Mouse (Mus musculus) liver, embryonic 14.5 days (tissue): ENCODE data around the gene Mmaa. TPM values are rescaled to one million over a fixed set of nuclear protein-coding genes. Genes with fewer than 3 reads are reported as not detected.

Source experiments
- ATAC-seq: fragments of 200-750 bp; cut with Nextera tagmentation; 2 replicates; pipeline ENCODE4 v1.8.0; 2017; ENCODE audit warnings: moderate number of reproducible peaks, mild to moderate bottlenecking, moderate library complexity; ENCODE audit not compliant: insufficient read depth
- DNase-seq, 3 experiments: peaks; one replicate each; pipeline ENCODE4 v3.0.0-alpha.2; 2012 to 2013; ENCODE audit warnings: low read depth in 3 of 3, low spot score in 3 of 3
- H3K27ac ChIP-seq: fragments of 300-500 bp; sonication (generic); 2 replicates; pipeline ENCODE4 v1.5.1; 2014; ENCODE audit warnings: moderate library complexity, mild to moderate bottlenecking, control low read depth, inconsistent platforms
- H3K27me3 ChIP-seq: fragments of 300-500 bp; sonication (generic); 2 replicates; pipeline ENCODE4 v1.6.1; 2014; ENCODE audit warnings: mild to moderate bottlenecking, low read length, moderate library complexity; ENCODE audit not compliant: control insufficient read depth, insufficient read depth
- H3K36me3 ChIP-seq: fragments of 300-500 bp; sonication (generic); replicated peaks from 2 replicates; pipeline ENCODE4 v1.6.1; 2014; ENCODE audit warnings: low read depth; ENCODE audit not compliant: control insufficient read depth, insufficient read depth
- H3K4me1 ChIP-seq, 2 experiments: fragments of 200-500 bp in 1 of 2; fragments of 300-500 bp in 1 of 2; sonication (generic) in 1 of 2; replicated peaks; 2 replicates each; pipeline ENCODE4 v1.6.1; 2012 to 2014; ENCODE audit warnings: antibody characterized with exemption in 1 of 2, inconsistent platforms in 1 of 2, low read length in 1 of 2; ENCODE audit not compliant: control insufficient read depth in 2 of 2, insufficient read depth in 2 of 2
- H3K4me2 ChIP-seq: fragments of 300-500 bp; sonication (generic); 2 replicates; pipeline ENCODE4 v1.6.1; 2014; ENCODE audit warnings: low read depth, mild to moderate bottlenecking, control low read depth, moderate library complexity
- H3K4me3 ChIP-seq, 2 experiments: fragments of 200-500 bp in 1 of 2; fragments of 300-500 bp in 1 of 2; sonication (generic) in 1 of 2; 2 replicates each; pipeline ENCODE4 v1.5.1; 2012 to 2014; ENCODE audit warnings: low read depth in 2 of 2, low read length in 2 of 2, mild to moderate bottlenecking in 2 of 2, control low read depth in 1 of 2, inconsistent platforms in 1 of 2, moderate library complexity in 1 of 2; ENCODE audit not compliant: insufficient read depth in 1 of 2
- H3K9ac ChIP-seq: fragments of 300-500 bp; sonication (generic); replicated peaks from 2 replicates; pipeline ENCODE4 v1.6.1; 2014; ENCODE audit warnings: mild to moderate bottlenecking, control low read depth, moderate library complexity
- H3K9me3 ChIP-seq: fragments of 300-500 bp; sonication (generic); 2 replicates; pipeline ENCODE4 v1.6.1; 2016; ENCODE audit warnings: low read length, mixed read lengths; ENCODE audit not compliant: control insufficient read depth
- CTCF ChIP-seq: IDR thresholded peaks from 2 replicates; pipeline ENCODE4 v1.5.1; 2016; ENCODE audit warnings: antibody characterized with exemption, low read depth, control low read depth
- EP300 ChIP-seq: IDR thresholded peaks from 2 replicates; pipeline ENCODE4 v1.6.1; 2016; ENCODE audit warnings: antibody characterized with exemption, low read depth
- WGBS: fragments of 180-500 bp; shearing (Covaris S2); extraction: QIAGEN DNeasy Blood & Tissue Kit; methylation state at CpG from one replicate; pipeline ENCODE4 v1.1.7; 2014; ENCODE audit not compliant: insufficient replicate concordance; 5-methylcytosine and 5-hydroxymethylcytosine counted together
- polyA plus RNA-seq, 2 experiments: library from polyadenylated mRNA; depleted of rRNA in 1 of 2; stranded (reverse) in 1 of 2; unstranded in 1 of 2; fragments of >200 nt; fragmentation: Nextera tagmentation in 1 of 2; extraction: Ambion mirVana in 1 of 2; gene quantifications; 2 replicates each; pipeline versions ENCODE4 v1.2.1 to v1.2.3; 2012 to 2014

Gene Mmaa
- polyA plus RNA-seq, 2 experiments: 2.9 to 4.2 TPM

GRCm38 (mm10) chr8:79281376-79281890 lies 13.3 kb downstream of the Mmaa start:
- Histone ChIP-seq H3K4me3 (no peak overlapping the region), H3K36me3 (no peaks in the 10 kb centered on the region), H3K4me2 (no peak overlapping the region), H3K4me1 (no peaks in the 10 kb centered on the region), H3K9me3 (no peaks in the 10 kb centered on the region), H3K27ac (no peak overlapping the region), H3K9ac (no peak overlapping the region), H3K27me3 (no peaks in the 10 kb centered on the region)
- TF ChIP-seq CTCF: no peak
- no peak for TF ChIP-seq EP300
- DNase-seq: no peak
- 70% methylated on average over 6 of the region's 6 CpGs for WGBS
- no peak for ATAC-seq

- Histone ChIP-seq H3K4me3 (no peak overlapping the region), H3K4me1 (no peaks in the 10 kb centered on the region), H3K4me2 (no peak overlapping the region), H3K36me3 (no peaks in the 10 kb centered on the region), H3K27me3 (no peaks in the 10 kb centered on the region), H3K27ac (no peak overlapping the region), H3K9me3 (no peaks in the 10 kb centered on the region), H3K9ac (no peak overlapping the region)
- 77% methylated on average over 8 of the region's 8 CpGs for WGBS
- TF ChIP-seq EP300 (no peak), CTCF (no peak)
- DNase-seq (no peak), ATAC-seq (no peak)
These were observed 17.4 kb downstream of the Mmaa start for GRCm38 (mm10) chr8:79277264-79277870.

- no peaks in the 10 kb centered on the region for H3K9me3 ChIP-seq
- H3K9ac ChIP-seq: no peak overlapping the region
- H3K27ac ChIP-seq: no peak overlapping the region
- no peak for ATAC-seq
- TF ChIP-seq EP300 (no peak), CTCF (no peak)
- WGBS: 81% methylated on average over 10 of the region's 10 CpGs
- no peak for DNase-seq
- H3K36me3 ChIP-seq: no peaks in the 10 kb centered on the region
- no peak overlapping the region for H3K4me3 ChIP-seq
- no peaks in the 10 kb centered on the region for H3K4me1 ChIP-seq
- no peaks in the 10 kb centered on the region for H3K27me3 ChIP-seq
- no peak overlapping the region for H3K4me2 ChIP-seq
These were observed 19.8 kb downstream of the Mmaa start for GRCm38 (mm10) chr8:79274940-79275339.

- no peak for ATAC-seq
- H3K4me1 ChIP-seq: no peaks in the 10 kb centered on the region
- DNase-seq: no peak
- WGBS: 77% methylated on average over 6 of the region's 6 CpGs
- no peak overlapping the region for H3K4me2 ChIP-seq
- no peak overlapping the region for H3K27ac ChIP-seq
- no peak overlapping the region for H3K4me3 ChIP-seq
- H3K36me3 ChIP-seq: no peaks in the 10 kb centered on the region
- H3K27me3 ChIP-seq: no peaks in the 10 kb centered on the region
- H3K9me3 ChIP-seq: no peaks in the 10 kb centered on the region
- no peak for TF ChIP-seq CTCF
- TF ChIP-seq EP300: no peak
- no peak overlapping the region for H3K9ac ChIP-seq
These were observed 21.0 kb downstream of the Mmaa start for GRCm38 (mm10) chr8:79273776-79274175.

DNA sequence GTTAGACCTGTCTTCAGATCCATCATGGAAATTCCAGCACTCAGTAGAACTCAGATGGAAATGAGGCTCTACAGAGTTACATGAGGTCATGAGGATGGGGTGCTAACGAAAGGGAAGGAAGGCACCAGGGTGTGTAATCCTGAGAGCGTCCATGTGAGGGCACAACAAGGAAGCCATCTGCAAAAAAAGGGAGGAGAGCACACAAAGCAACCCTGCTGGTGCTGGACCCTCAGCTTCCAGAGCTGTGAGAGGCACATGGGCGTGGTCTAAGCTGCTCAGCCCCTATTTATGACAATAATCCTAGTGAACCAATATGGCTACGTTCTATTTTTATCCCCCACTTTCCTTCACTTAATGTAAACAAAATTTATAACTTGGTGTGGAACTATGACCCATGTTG lies 22.1 kb downstream of the Mmaa start:
- Histone ChIP-seq H3K9ac (no peak overlapping the region), H3K4me3 (no peak overlapping the region), H3K27me3 (no peaks in the 10 kb centered on the region), H3K4me1 (no peaks in the 10 kb centered on the region), H3K4me2 (no peak overlapping the region), H3K9me3 (no peaks in the 10 kb centered on the region), H3K36me3 (no peaks in the 10 kb centered on the region), H3K27ac (no peak overlapping the region)
- TF ChIP-seq CTCF (no peak), EP300 (no peak)
- 64% methylated on average over 4 of the region's 4 CpGs for WGBS
- no peak for ATAC-seq
- DNase-seq: no peak
